Mouse (Mus musculus) liver, adult 2 months (tissue): Measurements from ENCODE around the gene D630045J12Rik.

Experiments
- CTCF ChIP-seq: fragments of 200-500 bp; IDR thresholded peaks from 2 replicates; pipeline ENCODE4 v1.5.1; 2011; ENCODE audit warnings: low read depth, low read length, control low read depth
- POLR2A ChIP-seq: fragments of 200-500 bp; IDR thresholded peaks from 2 replicates; pipeline ENCODE4 v1.6.1; 2011; ENCODE audit warnings: low read length, control low read depth; ENCODE audit not compliant: insufficient read depth; ENCODE audit errors: extremely low read depth

- TF ChIP-seq POLR2A (no peak), CTCF (no peak)
Observed at GRCm38 (mm10) chr6:38083204-38083603, 170.6 kb downstream of the D630045J12Rik start.
